Comparison of ENCODE assay signal across 8 mouse cellular contexts in the genomic region with DNA sequence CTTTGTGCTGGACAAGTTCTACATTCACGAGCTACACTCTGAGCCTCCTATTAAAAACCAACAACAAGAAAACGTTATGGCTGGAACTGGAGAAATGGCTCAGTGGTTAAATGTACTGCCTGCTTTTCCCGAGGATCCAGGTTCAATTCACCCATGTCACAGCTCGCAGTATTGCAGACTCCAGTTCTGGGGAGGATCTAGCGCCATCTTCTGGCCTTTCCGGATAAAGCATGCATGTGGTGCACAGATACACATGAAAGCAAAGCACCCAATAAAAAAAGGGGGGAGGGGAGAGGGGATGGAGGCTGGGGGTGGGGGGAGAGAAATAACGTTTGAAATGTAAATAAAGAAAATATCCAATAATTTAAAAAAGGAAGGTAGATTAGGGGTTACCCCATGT. TPM values are rescaled to one million over a fixed set of nuclear protein-coding genes. Genes with fewer than 3 reads are reported as not detected.
A peak's percentile ranks its signal among the peaks of the same experiment; 100 is the strongest.
DNase-seq lines count a peak whose midpoint lies in the region; ATAC-seq lines count a peak whose summit lies in the region.

No protein-coding gene starts in this region.

- no peak overlapping the region for H3K27ac ChIP-seq in intestine, embryonic 16.5 days (ENCODE audit: low read length)

- H3K9me3 ChIP-seq in intestine, embryonic 16.5 days (ENCODE audit: control insufficient read depth, low read length): no peaks in the 10 kb centered on the region

- H3K4me1 ChIP-seq in intestine, embryonic 16.5 days (ENCODE audit: control insufficient read depth, insufficient read depth, low read length): no peaks in the 10 kb centered on the region

- 18% methylated on average over 7 of the region's 7 CpGs for WGBS in intestine, embryonic 16.5 days

- peak; percentile 36 to 58 for DNase-seq in frontal cortex, postnatal 10 days (ENCODE audit: low spot score in 2 of 2)
- no peak for DNase-seq in frontal cortex, postnatal 25 days (ENCODE audit: low spot score in 2 of 2)
- peak; percentile 29 to 56 for DNase-seq in right cerebral cortex, adult 2 months (ENCODE audit: low spot score in 2 of 2)
- no peak for DNase-seq in right cerebral cortex, adult 18-20 months
- peak; percentile 64 to 84 for DNase-seq in cerebellum, postnatal 14 days
- DNase-seq in lung, postnatal 14 days: peak; percentile 76
- peak; percentile 70 for DNase-seq in testis, postnatal 14 days (ENCODE audit: low spot score)

- no peak overlapping the region for H3K9ac ChIP-seq in intestine, embryonic 16.5 days (ENCODE audit: low read depth, low read length)

- H3K4me3 ChIP-seq in intestine, embryonic 16.5 days (ENCODE audit: low read length): no peak overlapping the region

- 0 out of 2 replicates have a peak, but pooled peaks have one; percentile 54 for ATAC-seq in intestine, embryonic 16.5 days

- H3K27me3 ChIP-seq in intestine, embryonic 16.5 days (replicated peaks; ENCODE audit: control insufficient read depth, insufficient read depth, low read length): no peaks in the 10 kb centered on the region

- no peaks in the 10 kb centered on the region for H3K36me3 ChIP-seq in intestine, embryonic 16.5 days (ENCODE audit: control insufficient read depth, insufficient read depth, low read length)

- H3K4me2 ChIP-seq in intestine, embryonic 16.5 days (ENCODE audit: low read depth, low read length): no peak overlapping the region

RNA-seq across cellular contexts. Expression of a gene that starts 45.5 kb away (rescaled TPM):
- 45.8 and 54.8 TPM in 2 replicates for polyA plus RNA-seq in intestine, embryonic 16.5 days (2015; fragmentation: Nextera tagmentation; extraction: Ambion mirVana)

Comparison
In these comparisons a context has a peak if more than half of its experiments do, and no peak if none do; other contexts are left out.
1. DNase-seq: peak in frontal cortex, postnatal 10 days (2 of 2), right cerebral cortex, adult 2 months (2 of 2), cerebellum, postnatal 14 days (2 of 2), lung, postnatal 14 days (single experiment) and testis, postnatal 14 days (single experiment); none in frontal cortex, postnatal 25 days (0 of 2) and right cerebral cortex, adult 18-20 months (single experiment).